Mouse (Mus musculus) kidney, postnatal 25 days (tissue): Measurements from ENCODE around the gene Mecr.

Experiments used
- DNase-seq, 2 experiments: peaks; one replicate each; pipeline ENCODE4 v3.0.0; 2021; ENCODE audit warnings: mixed read lengths in 2 of 2

The Mecr gene

DNA sequence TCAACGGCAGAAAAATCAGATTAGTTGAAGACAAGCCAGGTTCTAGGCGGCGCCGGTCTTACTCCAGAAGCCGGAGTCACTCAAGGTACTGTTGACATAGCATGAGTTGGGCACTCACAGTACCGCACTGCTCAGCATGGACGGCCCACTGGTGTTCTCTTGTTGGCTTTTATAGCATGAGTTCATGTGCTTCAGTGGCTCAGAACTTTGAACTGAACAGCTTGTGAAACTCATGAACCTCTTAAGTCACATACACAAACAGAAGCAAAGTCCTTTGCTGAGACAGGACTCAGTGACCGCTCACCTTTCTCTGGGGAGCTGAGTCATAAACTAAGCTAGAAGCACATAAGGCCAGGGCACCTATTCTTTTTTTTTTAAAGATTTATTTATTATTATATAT is 54.5 kb downstream of the Mecr start:
- peak; percentile 67 to 91 for DNase-seq

DNA sequence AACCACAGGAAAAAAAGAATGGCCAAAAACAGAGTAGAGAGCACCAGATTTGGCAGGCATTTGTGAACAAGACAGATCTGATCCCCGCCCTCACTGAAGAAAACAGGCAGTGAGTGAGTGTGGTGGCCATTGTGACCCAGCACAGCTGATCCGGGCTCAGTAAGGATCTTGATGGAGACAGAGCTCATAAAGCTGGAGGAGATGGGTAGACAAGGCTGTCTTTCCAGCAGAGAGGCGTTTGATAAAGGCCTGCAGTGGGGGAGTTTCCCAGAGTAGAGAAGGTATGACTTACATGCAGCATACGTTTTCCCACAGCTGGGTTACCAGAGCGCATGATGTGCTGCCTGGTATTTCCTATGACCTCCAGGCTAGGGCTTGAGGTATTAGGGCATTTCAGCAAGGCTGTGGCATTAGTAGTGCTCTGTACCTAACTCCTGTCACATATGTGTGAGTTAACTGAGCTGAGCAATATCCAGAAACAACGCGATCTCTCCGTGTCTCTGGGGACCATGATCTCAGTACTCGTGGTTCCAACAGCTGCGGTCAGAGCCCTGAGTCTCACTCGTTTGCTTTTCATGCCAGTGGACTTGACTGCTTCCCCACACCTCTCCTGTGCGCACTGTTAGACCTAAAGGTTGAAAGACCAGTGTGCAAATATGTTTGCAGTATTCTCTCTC is 55.4 kb downstream of the Mecr start:
- no peak for DNase-seq

DNA sequence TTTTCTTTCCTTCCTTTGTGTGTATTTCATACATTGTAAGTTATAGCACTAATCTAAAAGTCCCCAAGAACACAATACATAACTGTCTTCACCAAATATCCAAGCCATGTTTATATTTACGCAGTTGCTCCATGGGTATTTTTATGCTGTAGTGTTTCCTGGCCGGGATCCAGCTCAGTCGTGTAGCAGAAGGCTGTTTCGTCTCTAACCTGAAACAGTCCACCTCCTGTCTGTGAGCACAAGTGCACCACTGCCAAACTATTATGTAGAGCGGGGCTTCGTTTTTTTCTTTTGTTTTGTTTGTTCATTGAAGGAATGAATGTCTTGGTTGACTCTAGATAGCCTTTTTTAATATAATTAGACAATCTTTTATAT is 55.9 kb downstream of the Mecr start:
- peak; percentile 60 to 62 for DNase-seq

DNA sequence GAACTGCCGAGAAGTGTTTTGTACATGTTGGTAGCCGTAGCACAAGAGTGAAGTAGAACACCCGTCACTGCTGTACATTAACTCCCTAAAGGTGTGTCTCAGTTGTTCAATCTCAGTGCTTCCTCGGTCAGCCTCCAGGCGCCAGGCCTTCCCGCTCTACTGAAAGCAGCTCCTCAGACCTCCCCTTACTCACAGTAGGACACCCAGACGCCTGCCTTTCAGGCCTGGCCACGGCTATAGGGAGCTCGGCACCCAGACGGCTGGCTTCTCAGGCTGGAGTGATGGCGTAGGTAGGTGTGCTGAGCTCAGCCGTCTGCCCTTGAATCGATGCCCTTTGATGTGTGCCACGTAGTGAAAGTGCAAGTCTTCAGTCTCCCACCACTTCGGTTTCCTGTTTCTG is 57.8 kb downstream of the Mecr start:
- peak in 1 of 2 experiments; percentile 37 for DNase-seq

DNA sequence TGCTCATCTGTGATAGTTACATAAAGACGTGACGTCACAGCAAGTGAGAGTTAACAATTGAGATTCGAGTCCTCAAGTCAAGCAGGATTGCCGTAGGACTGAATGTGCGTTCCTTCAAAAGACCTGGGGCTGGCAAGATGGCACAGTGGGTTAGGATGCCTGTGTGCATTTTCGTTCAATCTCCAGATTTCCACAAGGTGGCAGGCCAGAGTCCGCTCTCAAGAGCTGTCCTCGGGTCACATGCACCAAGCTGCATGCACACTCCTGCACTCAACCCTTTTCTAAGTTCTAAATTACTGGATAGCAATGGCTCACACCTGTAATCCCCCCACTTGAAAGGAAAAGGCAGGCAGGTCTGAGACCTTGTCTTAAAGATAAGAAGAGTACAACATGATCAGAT is 61.2 kb downstream of the Mecr start:
- peak; percentile 77 for DNase-seq

DNA sequence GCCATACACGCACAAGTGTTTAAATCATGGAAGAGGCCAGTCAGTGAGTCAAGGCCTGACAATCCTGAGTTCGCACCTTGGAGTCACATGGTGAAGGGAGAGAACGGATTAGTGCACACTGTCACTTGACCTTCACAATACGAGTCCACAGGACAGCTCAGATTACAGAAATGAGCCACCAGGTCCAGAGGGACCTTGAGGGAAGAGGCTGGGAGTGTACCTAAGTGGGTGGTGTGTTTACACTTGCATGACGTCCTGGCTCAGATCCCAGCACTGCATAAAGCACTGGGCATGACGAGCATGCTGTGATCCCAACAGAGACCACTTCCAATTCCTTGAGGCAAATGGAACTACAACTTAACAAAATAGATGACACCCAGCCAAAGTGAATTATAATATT is 63.2 kb downstream of the Mecr start:
- peak; percentile 48 to 67 for DNase-seq

DNA sequence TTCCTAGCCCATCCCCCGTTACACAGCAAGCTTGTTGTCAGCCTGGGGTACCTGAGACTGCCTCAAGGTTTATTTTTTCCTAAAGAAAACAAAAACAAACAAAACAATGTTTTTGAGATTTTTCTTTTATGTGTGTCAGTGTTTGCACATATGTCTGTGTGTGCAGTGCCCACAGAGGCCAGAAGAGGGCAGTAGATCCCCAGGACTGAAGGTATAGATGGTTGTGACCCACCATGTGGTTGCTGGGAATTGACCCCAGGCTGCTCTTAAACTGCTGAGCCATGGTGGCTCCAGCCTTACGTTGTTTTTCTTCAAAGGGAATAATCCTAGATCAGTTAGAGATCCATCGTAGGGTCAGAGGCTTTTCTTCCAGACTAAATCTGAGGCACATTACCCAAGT is 64.6 kb downstream of the Mecr start:
- DNase-seq: no peak

DNA sequence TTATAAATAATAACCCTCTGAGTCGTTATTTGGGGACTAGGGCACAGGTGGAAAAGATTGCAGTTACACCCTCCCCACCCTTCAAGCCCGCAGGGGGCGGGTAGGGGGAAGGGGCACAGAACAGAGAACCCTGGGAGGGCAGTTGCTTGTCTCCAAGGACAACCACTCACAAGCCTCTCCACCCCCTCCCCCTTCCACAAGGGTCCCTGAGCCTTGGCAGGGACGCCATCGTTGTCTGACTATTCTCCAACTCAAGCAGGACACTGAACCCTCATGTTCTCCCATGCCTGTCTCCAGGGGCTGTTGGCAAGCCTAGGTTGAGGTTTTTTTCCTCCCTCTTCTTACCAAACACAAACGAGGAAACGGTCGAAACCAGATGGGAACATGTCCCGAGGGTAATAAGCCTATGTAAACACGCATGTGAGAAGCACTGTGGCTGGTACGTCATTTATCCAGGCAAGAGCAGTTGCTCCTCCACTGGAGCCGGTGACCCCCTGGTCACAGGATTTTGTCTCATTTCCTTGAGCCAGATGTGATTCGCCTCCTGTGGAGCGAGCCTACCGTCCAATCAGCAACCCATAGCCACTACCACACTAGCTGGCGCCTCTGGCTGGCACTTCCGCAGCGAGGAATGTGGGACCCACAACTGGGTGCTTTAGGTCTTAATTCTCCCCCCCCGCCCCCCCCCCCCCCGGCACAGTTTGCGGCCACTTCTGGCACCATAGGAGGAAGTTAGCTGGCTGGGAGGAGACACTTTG is 67.1 kb downstream of the Mecr start:
- DNase-seq: peak in 1 of 2 experiments; percentile 73

DNA sequence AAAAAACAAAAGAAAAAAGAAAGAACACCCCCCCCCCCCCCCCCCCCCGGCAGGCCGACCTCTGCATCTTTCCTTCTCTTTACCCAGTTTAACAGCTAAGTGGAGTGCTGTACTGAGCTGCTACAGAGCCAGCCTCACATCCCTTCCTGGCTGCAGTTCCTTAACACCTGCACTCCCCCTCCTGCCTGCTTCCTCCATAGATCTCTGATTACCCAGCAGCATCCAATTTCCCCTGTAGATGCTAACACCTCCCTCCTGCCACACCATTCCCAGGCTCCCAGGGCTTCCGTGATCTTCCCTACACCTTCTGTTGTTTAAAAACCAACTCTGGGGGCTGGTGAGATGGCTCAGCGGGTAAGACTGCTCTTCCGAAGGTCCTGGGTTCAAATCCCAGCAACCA is 68.3 kb downstream of the Mecr start:
- DNase-seq: no peak

DNA sequence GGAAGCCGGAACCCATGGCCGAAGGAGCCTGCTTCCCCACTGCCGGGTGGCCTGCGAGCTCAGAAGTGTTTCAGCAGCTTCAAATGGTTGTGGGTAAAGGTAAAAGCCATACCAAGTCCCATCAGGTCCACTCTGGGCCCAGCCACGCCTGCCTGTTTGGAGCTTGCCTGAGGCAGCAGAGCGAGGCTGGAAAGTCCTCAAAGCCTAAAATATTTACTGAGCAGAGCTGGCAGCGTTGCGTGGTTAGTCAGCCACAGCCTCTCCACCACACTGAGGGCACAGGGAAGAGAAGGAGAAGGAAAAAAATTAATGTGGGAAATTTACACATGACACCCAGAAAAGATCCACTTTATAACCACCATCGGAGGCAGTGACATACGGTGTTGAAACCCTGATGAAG is 70.3 kb downstream of the Mecr start:
- DNase-seq: peak in 1 of 2 experiments; percentile 64

DNA sequence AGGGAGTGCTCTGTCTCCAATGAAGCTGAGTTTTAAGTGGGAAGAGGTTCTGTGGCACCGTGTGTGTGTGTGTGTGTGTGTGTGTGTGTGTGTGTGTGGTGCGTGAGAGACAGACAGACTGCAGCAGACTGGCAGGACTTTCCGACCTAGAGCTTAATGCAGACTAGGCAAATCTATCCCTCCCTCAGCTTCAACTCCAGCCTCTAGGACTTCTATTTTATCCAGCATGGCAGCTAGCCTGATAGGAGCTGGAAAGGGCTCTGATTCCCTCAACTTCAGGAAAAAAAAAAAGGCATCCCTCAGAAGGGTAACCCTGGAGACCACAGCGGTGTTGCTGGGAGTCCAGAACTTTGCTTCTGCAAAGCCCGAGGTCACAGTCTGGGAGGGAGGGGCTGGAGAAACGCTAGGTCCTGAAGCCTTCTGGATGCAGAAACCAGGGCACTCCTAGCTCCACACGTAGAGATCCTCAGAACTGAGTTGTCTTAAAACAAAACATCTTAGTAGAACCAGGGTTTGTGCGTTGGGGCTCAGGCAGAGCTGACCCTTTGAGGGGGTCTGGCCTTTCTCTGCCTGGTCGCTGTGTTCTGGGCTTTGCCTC is 70.9 kb downstream of the Mecr start:
- DNase-seq: no peak

DNA sequence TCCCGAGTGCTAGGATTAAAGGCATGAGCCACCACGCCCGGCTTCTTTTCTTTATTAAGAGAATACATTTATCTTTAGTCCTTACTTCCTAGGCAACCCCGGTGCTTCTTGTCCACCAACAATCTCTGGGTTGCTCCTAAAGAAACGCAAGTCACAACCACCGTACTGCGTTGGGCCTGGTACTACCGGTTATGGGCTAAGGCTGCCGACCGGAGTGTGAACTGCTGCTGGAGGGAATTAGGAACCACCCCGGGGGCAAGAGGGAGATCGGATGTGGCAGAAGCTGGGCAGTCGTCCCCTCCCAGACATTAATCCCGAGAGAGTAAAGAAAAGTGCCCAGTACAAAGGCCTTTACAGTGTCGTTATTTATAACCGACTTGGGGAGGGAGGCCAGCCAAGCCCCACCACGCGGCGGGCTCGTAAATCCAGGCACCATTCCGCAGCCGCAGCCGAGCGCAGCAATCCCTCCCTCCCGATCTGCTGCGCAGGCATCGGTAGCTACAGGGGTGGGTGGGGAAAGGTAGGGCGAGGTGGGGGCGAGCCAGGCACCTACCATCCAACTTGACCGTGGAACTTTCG is 71.7 kb downstream of the Mecr start:
- peak; percentile 66 to 83 for DNase-seq

DNA sequence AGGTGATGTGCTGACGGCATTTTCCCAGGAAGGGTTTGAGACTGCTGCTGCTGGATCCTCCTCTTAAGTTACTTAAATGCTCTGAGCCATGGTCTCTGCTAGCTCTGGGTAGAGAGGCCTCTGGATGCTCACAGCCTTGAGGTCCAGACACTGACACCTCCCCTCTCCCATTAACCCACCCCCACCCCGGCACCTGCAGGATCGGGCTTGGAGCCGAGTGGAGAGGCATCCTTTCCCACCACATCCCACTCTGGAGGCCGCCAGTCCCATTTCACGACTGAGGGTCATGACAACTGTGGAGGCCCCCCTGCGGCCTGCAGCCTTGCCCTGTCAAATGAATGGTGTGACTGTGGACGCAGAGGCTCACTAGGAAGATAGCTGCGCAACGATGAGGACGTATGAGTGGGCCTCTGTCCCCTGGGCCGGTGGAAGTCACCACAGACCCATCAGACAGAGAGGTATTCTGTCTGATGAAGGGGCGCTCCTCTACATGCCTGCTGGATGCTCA is 72.6 kb downstream of the Mecr start:
- no peak for DNase-seq

DNA sequence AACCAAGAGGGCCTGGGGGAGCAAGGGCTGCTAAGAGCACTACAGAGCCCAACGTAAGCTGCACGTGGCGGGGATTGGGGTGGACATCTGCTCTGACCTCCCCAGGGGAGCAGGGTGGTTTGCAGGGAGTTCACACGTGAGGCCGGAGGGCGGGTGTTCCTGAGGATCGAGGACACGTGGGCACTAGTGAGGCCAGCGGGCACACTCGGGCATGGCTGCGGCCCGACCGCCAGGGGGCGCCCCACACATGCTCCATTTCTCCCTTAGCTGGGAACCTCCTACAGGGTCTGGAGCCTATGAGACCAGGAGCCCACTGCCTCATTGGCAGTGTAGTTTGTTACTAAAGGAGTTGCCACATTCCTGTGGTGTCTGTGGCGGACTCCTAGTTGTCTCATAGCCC is 73.2 kb downstream of the Mecr start:
- peak; percentile 85 to 94 for DNase-seq

DNA sequence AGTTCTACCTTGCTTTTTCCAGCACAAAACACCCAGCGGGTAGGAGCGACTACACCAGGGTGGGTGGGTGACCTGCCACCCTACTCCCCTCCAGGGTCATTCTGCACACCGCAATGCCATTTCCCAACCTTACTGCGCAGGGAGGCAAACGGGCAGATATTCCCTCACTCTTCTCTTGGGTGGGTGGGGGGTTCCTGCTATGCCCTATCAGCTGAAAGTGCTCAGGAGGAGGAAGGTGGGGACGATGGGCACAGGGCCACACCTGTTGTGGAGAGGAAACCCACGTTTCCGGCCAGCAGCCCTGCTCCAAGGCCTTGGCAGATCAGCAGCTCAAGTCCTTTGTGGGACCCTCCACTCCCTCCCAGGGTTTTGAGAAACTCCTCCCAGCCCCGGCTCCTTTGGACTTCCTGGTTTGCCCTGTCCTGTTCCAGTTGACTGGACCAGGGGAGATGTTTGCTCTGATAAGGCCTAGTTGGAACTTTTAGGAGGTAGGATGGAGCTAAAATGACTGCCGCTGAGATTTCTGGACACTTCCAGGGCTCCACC is 73.8 kb downstream of the Mecr start:
- DNase-seq: peak; percentile 48 to 78
